Mouse (Mus musculus): ENCODE data around the gene Capza1.

Capza1 gene

DNA sequence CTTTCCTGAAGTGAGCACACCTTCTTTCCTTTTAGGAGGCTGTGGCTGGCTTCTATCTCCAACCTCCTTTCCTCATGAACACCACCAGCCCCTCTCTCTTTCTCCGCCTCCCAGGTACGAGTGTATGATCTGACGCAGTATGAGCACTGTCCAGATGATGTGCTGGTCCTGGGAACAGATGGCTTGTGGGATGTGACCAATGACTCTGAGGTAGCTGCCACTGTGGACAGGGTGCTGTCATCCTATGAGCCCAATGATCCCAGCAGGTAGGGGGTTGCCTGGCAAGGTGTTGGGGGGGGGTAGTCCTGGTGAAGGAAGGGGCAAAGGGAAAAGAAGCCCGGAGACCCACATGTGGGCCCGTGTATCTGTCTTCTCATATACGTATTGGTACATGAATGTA, 79.0 kb downstream of the Capza1 start:
- DNase-seq = no peak

DNA sequence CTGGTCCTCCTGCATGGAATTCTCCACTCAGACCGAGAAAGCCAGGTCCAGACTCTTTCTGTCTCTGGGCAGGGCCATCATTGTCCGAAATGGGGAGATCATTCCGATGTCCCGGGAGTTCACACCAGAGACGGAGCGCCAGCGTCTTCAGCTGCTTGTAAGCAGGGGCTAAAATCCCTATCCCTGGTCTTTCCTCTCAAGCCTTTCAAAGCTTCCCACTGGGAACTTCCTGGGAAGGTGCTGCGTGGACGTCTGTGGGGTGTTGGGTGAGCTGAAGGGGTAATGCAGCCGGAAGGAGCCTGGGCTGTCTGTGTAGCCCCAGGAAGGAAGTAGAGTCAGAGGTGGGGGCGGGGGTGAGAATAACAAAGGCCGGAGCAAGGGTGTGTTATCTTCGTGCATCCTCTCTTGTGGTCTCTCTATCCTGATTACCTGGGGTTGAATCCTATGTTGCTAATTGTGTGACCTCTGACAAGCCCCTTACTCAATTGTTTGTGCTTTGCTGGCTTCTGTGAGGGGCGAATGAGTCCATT, 80.3 kb downstream of the Capza1 start:
- peak; percentile 61 for DNase-seq

DNA sequence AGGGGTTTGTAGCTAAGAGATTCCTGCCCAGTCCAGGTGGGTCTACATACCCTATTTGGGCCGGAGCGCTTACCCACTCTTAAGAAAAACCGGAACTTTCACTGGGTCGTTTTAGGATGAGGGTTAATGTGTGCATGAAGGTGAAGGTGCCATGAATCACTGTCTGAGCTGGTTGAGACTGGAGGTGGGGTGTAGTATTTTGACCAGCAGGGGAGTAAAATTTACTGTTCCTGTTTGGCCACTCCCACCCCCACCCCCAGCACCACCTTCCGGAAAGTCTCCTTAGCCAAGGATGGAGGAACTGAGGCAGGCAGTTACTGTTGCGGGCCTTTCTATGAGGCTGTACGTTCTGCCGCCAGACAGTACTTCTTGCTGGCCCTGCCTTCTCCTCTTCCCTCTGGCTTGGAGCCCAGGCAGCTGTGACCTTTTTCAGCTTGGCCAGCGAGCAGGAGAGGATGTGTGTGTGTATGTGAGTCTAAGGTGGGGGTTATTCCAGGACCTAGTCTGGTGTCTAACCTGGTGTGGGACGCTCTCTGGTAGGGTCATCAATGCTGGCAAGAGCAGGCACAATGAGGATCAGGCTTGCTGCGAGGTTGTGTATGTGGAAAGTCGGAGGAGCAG, 82.1 kb downstream of the Capza1 start:
- peak; percentile 78 for DNase-seq

DNA sequence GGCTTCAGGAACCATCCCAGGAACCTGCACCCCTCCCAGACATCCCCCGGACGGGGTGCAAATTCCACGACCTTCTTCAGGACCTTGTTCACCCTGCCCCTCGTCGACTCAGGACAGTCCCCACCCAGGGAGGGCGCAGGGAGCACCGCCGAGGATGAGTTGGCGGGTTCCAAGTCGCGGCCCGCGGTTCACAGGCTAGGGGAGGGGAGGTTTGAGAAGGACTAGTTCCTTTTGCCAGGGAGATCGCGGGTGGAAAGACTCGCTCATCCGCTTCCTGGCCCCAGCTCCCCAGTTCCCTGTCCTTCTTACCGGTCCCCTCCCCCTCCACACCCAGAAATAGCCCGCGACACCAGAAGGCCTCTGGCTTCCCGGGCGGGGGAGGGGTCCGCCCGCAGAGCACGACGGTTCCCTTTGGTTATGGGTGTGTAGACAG, 82.8 kb downstream of the Capza1 start, which contains the start of gene Fam19a3:
Fam19a3 (minus strand) TSS at position 370 of the 433 bp plus-strand sequence.
- peak; percentile 51 for DNase-seq

DNA sequence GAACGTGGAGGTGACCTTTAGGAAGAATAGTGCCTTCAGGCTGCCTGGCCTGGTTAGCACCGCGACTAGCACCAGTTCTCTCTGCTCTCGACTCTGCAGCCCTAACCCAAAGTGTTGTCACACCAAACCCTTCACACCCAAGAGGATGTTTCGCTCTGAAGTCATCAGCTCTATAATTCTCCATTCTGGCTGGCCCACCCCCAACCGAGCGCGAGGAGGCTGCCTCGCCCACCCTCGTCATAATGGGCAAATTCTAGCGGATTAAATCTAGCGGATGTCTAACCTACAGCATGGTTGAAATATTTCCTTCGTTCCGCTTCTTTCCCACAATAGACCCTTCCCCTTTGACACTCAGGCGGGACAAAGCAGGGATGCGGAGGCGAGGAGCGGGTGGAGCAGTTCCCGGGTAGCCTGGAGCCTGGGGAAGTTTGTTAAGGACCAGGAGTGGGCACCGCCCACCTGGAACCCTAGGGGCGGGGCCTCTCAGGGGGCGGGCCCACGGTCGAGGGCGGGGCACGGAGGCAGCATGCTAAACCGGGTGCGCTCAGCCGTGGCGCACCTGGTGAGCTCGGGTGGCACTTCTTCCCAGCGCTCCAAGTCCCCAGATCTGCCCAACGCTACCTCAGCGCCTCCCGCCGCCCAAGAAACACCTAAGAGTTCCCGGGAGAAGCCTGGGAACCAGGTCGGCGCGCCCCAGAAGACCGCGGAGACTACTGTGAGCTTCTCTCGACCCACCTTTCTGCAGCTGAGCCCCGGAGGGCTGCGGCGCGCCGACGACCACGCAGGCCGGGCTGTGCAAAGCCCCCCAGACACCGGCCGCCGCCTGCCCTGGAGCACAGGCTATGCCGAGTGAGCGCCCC, 83.5 kb downstream of the Capza1 start, which contains the start of gene Ppm1j:
Ppm1j (plus strand) TSS at position 496 of the 860 bp plus-strand sequence.
- peak; percentile 83 for DNase-seq

DNA sequence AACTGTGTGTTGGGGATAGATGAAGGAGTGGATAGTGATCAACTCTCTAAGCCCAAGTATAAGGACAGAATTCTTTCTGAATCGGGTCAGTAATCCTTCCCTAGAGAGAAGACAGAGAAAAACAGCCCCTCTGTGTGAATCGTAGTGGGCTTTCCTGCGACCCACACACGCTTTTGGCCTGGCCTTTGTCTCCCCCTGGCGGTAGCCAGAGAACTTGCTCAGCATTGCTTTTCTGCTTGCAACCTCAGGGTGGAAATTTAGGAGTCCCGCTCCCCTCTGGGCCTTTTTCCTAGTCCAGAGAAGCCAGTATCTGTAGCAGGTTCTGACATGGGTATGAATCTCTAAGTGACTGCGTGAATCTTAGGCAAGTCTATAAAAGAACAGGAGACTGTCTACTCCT, 84.4 kb downstream of the Capza1 start:
- peak; percentile 78 for DNase-seq

DNA sequence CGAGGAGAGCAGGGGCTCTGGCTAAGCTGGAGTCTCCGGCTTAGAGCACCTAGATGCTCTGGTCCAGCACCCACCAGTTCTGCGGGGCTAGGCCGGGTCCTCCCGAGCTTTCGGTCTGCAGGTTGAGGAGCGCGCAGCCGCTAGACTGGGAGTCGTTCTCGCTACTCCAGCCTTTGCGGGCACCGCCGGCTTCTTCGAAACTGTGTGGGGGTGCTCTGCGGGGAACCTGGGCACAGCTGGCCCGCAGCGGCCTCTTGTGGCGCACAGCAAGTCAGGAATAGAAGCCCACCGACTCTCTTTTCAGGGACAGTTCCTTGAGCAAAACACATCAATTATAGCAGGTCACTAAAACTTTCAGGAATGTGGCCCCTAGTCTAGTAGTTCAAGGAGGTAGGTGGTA, 87.0 kb downstream of the Capza1 start:
- DNase-seq = peak; percentile 36

DNA sequence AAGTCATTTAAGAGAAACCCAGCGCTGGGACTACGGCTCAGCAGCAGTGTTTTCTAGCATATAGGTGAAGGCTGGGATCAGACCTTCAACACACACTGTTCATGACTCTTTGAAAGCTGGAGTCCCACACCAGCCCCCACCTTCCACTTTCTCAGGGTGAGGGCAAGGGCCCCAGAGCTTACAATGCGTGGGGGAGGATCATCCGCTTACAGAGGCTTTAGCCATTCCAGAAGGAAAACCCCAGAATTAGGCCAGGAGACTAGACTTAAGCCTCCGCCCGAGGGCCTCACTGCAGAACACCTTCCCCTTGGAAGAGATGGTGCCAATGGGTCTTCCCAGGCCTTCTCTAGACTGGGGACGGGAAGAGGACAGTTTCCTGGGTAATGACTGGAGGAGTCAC, 91.0 kb downstream of the Capza1 start:
- no peak for DNase-seq
